Mouse (Mus musculus) heart, adult 2 months (tissue): ENCODE data around the gene Nme6. TPM values are rescaled to one million over a fixed set of nuclear protein-coding genes. Genes with fewer than 3 reads are reported as not detected.

Source experiments
- DNase-seq, 2 experiments: peaks; one replicate each; pipeline ENCODE4 v3.0.0; 2021
- H3K27ac ChIP-seq: fragments of 200-600 bp; 2 replicates; pipeline ENCODE4 v1.8.1; 2022
- H3K27me3 ChIP-seq: fragments of 200-500 bp; 2 replicates; pipeline ENCODE4 v1.6.1; 2012; ENCODE audit warnings: mild to moderate bottlenecking, low read length, inconsistent platforms, mixed read lengths; ENCODE audit not compliant: control insufficient read depth, insufficient read depth
- H3K36me3 ChIP-seq: fragments of 200-500 bp; 2 replicates; pipeline ENCODE4 v1.6.1; 2012; ENCODE audit warnings: low read length, inconsistent platforms; ENCODE audit not compliant: control insufficient read depth, insufficient read depth
- H3K4me1 ChIP-seq: fragments of 200-500 bp; 2 replicates; pipeline ENCODE4 v1.6.1; 2011; ENCODE audit warnings: low read length; ENCODE audit not compliant: control insufficient read depth, insufficient read depth
- H3K4me3 ChIP-seq: fragments of 200-600 bp; 2 replicates; pipeline ENCODE4 v1.8.1; 2022
- H3K79me2 ChIP-seq: fragments of 200-500 bp; replicated peaks from 2 replicates; pipeline ENCODE4 v1.6.1; 2012; ENCODE audit warnings: mild to moderate bottlenecking, inconsistent platforms, low read length, moderate library complexity, mixed read lengths; ENCODE audit not compliant: control insufficient read depth, insufficient read depth
- H3K9ac ChIP-seq: fragments of 200-500 bp; 2 replicates; pipeline ENCODE4 v1.6.1; 2012; ENCODE audit warnings: low read depth, mild to moderate bottlenecking, control low read depth, inconsistent platforms, low read length, mixed read lengths
- CTCF ChIP-seq: fragments of 200-600 bp; IDR thresholded peaks from 2 replicates; pipeline ENCODE4 v1.8.1; 2022; ENCODE audit warnings: antibody characterized with exemption, mild to moderate bottlenecking, moderate library complexity
- EP300 ChIP-seq: fragments of 200-500 bp; IDR thresholded peaks from 2 replicates; pipeline ENCODE4 v1.6.1; 2011; ENCODE audit warnings: low read depth, low read length, control low read depth; ENCODE audit not compliant: insufficient read depth
- POLR2A ChIP-seq: fragments of 200-500 bp; IDR thresholded peaks from 2 replicates; pipeline ENCODE4 v1.6.1; 2011; ENCODE audit warnings: mild to moderate bottlenecking, low read depth, low read length, control low read depth; ENCODE audit not compliant: insufficient read depth
- WGBS: fragments of 180-500 bp; shearing (Covaris S2); methylation state at CpG from one replicate; pipeline ENCODE4 v1.1.7; 2018; 5-methylcytosine and 5-hydroxymethylcytosine counted together
- intact Hi-C: fragments of 180-260 bp; cut with DNase I; formaldehyde crosslinking; loops from one replicate; pipeline ENCODE4 v1.15.1; 2025
- polyA plus RNA-seq: library from polyadenylated mRNA; depleted of rRNA; stranded (reverse); fragments of >200 nt; gene quantifications from 2 replicates; pipeline ENCODE4 v1.2.3, GENCODE M21; 2012
- total RNA-seq, 2 experiments: library from RNA; stranded (reverse); gene quantifications; 2 replicates each; pipeline ENCODE4 v1.2.3; 2021

Gene Nme6
- total and polyA plus RNA-seq, 3 experiments = 20.1 to 31.0 (median 20.6) TPM

GRCm38 (mm10) chr9:109825739-109826138 is 6.8 kb upstream of the Nme6 start:
- WGBS = 25% methylated on average over 4 of the region's 4 CpGs
- no peaks in the 10 kb centered on the region for H3K27me3 ChIP-seq
- no peak overlapping the region for H3K4me3 ChIP-seq
- H3K27ac ChIP-seq = no peak overlapping the region
- H3K9ac ChIP-seq = no peak overlapping the region
- intact Hi-C loops = no loop called here
- H3K36me3 ChIP-seq = no peaks in the 10 kb centered on the region
- TF ChIP-seq CTCF (no peak), POLR2A (no peak), EP300 (no peak)
- no peak for DNase-seq
- no peaks in the 10 kb centered on the region for H3K79me2 ChIP-seq
- H3K4me1 ChIP-seq = no peaks in the 10 kb centered on the region

- intact Hi-C loops = no loop called here
- no peak overlapping the region for H3K9ac ChIP-seq
- TF ChIP-seq POLR2A (no peak), CTCF (no peak), EP300 (no peak)
- H3K36me3 ChIP-seq = no peaks in the 10 kb centered on the region
- H3K4me3 ChIP-seq = no peak overlapping the region
- WGBS = 38% methylated on average over 5 of the region's 5 CpGs
- no peaks in the 10 kb centered on the region for H3K79me2 ChIP-seq
- H3K27me3 ChIP-seq = no peaks in the 10 kb centered on the region
- no peaks in the 10 kb centered on the region for H3K4me1 ChIP-seq
- no peak overlapping the region for H3K27ac ChIP-seq
- no peak for DNase-seq
Measured at GRCm38 (mm10) chr9:109826181-109826580, 6.4 kb upstream of the Nme6 start.

GRCm38 (mm10) chr9:109833088-109833412 is 501 bp downstream of the Nme6 start:
- Histone ChIP-seq H3K4me1 (peaks cover 6% of the 10 kb centered on the region), H3K27ac (peak overlapping the region; percentile 92), H3K9ac (peak overlapping the region; percentile 65), H3K36me3 (no peaks in the 10 kb centered on the region), H3K4me3 (peak overlapping the region; percentile 59), H3K27me3 (no peaks in the 10 kb centered on the region), H3K79me2 (no peaks in the 10 kb centered on the region)
- 3% methylated on average over 6 of the region's 6 CpGs for WGBS
- no peak for DNase-seq
- intact Hi-C loops = loop anchor here (10.0 kb wide), 1 partner anchor 148 kb away; no protein-coding TSS in a partner anchor
- no peak for TF ChIP-seq POLR2A
- TF ChIP-seq CTCF = no peak
- TF ChIP-seq EP300 = no peak

- no peak within 1 kb of the TSS for H3K9ac ChIP-seq
- peak; percentile 12; the same call in 1 of the 2 replicates for TF ChIP-seq CTCF
- TF ChIP-seq EP300 = no peak
- intact Hi-C loops = no loop called here
- peaks cover 2% of the 10 kb centered on the region; the same call in 1 of the 2 replicates for H3K4me1 ChIP-seq
- 29% methylated on average over 6 of the region's 6 CpGs for WGBS
- H3K27me3 ChIP-seq = no peaks in the 10 kb centered on the region
- no peaks in the 10 kb centered on the region for H3K36me3 ChIP-seq
- no peaks in the 10 kb centered on the region for H3K79me2 ChIP-seq
- peak; percentile 76 to 81 for DNase-seq
- no peak within 1 kb of the TSS for H3K4me3 ChIP-seq
- no peak within 1 kb of the TSS for H3K27ac ChIP-seq
Measured at GRCm38 (mm10) chr9:109849312-109849758, 16.8 kb downstream of the Nme6 start, which contains the start of gene Camp. Camp (minus strand) TSS chr9:109849617.

GRCm38 (mm10) chr9:109850099-109850498 is 17.6 kb downstream of the Nme6 start:
- Histone ChIP-seq H3K4me1 (peaks cover 2% of the 10 kb centered on the region; the same call in 1 of the 2 replicates), H3K79me2 (no peaks in the 10 kb centered on the region), H3K4me3 (no peak overlapping the region), H3K27ac (no peak overlapping the region), H3K27me3 (no peaks in the 10 kb centered on the region), H3K36me3 (no peaks in the 10 kb centered on the region), H3K9ac (no peak overlapping the region)
- intact Hi-C loops = no loop called here
- no peak for DNase-seq
- TF ChIP-seq EP300 (no peak), POLR2A (no peak), CTCF (no peak)
- 86% methylated on average over 5 of the region's 5 CpGs for WGBS

- no peak for DNase-seq
- H3K27ac ChIP-seq = no peak overlapping the region
- no peak overlapping the region for H3K9ac ChIP-seq
- H3K4me3 ChIP-seq = no peak overlapping the region
- H3K36me3 ChIP-seq = no peaks in the 10 kb centered on the region
- no peaks in the 10 kb centered on the region for H3K27me3 ChIP-seq
- H3K4me1 ChIP-seq = peaks cover 2% of the 10 kb centered on the region; the same call in 1 of the 2 replicates
- intact Hi-C loops = no loop called here
- WGBS = 87% methylated on average over 2 of the region's 2 CpGs
- no peaks in the 10 kb centered on the region for H3K79me2 ChIP-seq
- no peak for TF ChIP-seq CTCF
- TF ChIP-seq POLR2A = no peak
- no peak for TF ChIP-seq EP300
Measured at GRCm38 (mm10) chr9:109854341-109854740, 21.8 kb downstream of the Nme6 start.

GRCm38 (mm10) chr9:109855947-109856346 is 23.4 kb downstream of the Nme6 start:
- intact Hi-C loops = no loop called here
- TF ChIP-seq EP300 (no peak), POLR2A (no peak), CTCF (no peak)
- H3K36me3 ChIP-seq = no peaks in the 10 kb centered on the region
- no peak overlapping the region for H3K4me3 ChIP-seq
- no peak for DNase-seq
- no peaks in the 10 kb centered on the region for H3K27me3 ChIP-seq
- no peaks in the 10 kb centered on the region for H3K4me1 ChIP-seq
- H3K79me2 ChIP-seq = no peaks in the 10 kb centered on the region
- H3K9ac ChIP-seq = no peak overlapping the region
- H3K27ac ChIP-seq = no peak overlapping the region
- 69% methylated on average over 6 of the region's 6 CpGs for WGBS
